In the genomic region with DNA sequence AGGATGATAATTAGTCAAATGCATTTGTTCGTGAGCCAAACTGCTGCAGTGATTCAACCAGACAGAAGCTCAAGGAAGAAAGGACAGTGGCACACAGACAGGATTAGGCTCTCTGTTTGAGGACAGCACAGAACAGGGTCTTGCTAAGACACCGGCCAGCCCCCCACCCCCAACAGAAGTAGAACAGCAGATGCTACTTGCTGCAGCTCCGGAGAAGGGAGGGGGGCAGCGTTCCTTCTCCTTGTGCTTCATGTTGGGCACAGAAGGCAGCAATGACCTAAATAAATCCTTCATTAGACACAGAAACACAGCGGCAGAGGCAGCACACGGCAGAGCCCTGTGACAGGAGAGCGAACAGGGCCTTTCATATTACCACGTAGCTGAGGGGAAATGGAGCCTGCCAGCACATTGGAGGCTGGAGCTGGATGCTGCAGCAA, we compare ENCODE assay signal across 10 mouse cellular contexts.
DNase-seq lines count a peak whose midpoint lies in the region; ATAC-seq and TF ChIP-seq lines count a peak whose summit lies in the region.
"Had no signal": no experiment of that assay in that cellular context is flagged by ENCODE, and none has a peak within 500 bp of the region (broad histone marks: within the 10 kb centered on the region; RNA-seq: fewer than 3 reads in every experiment).

No protein-coding gene starts in this region.

- peak; percentile 16; the same call in 1 of the 2 replicates for ATAC-seq in embryonic facial prominence, embryonic 14.5 days (ENCODE audit: low read depth)
- peak; percentile 39; the same call in 1 of the 2 replicates for ATAC-seq in lung, embryonic 15.5 days (ENCODE audit: borderline replicate concordance, extremely low read depth, low FRiP score, low TSS enrichment)
- peak; percentile 38; the same call in 1 of the 2 replicates for ATAC-seq in forebrain, postnatal 0 days
- ATAC-seq in heart, embryonic 12.5 days (ENCODE audit: insufficient number of reproducible peaks, low FRiP score), result no peak

- TF ChIP-seq CTCF in forebrain, postnatal 0 days (IDR thresholded peaks at IDR 0.05; ENCODE audit: low read depth), result no peak

- H3K4me1 ChIP-seq in embryonic facial prominence, embryonic 14.5 days (ENCODE audit: control insufficient read depth, insufficient read depth, low read length), result peaks cover 24% of the 10 kb centered on the region
- peaks cover 23% of the 10 kb centered on the region for H3K4me1 ChIP-seq in embryonic facial prominence, embryonic 10.5 days
- H3K4me1 ChIP-seq in lung, embryonic 15.5 days, result no peaks in the 10 kb centered on the region
- H3K4me1 ChIP-seq in forebrain, postnatal 0 days (ENCODE audit: insufficient read depth), result peaks cover 10% of the 10 kb centered on the region
- H3K4me1 ChIP-seq in heart, embryonic 12.5 days (replicated peaks), result peaks cover 21% of the 10 kb centered on the region

- H3K27me3 ChIP-seq in embryonic facial prominence, embryonic 14.5 days (replicated peaks; ENCODE audit: control insufficient read depth, insufficient read depth, low read length), result no peaks in the 10 kb centered on the region
- no peaks in the 10 kb centered on the region for H3K27me3 ChIP-seq in embryonic facial prominence, embryonic 10.5 days (replicated peaks; ENCODE audit: low read depth, poor library complexity, severe bottlenecking)
- H3K27me3 ChIP-seq in lung, embryonic 15.5 days, result no peaks in the 10 kb centered on the region
- H3K27me3 ChIP-seq in forebrain, postnatal 0 days (ENCODE audit: insufficient read depth, low read length), result no peaks in the 10 kb centered on the region
- no peaks in the 10 kb centered on the region for H3K27me3 ChIP-seq in heart, embryonic 12.5 days (replicated peaks)

- H3K36me3 ChIP-seq in embryonic facial prominence, embryonic 14.5 days (ENCODE audit: control insufficient read depth, insufficient read depth, low read length), result no peaks in the 10 kb centered on the region
- H3K36me3 ChIP-seq in embryonic facial prominence, embryonic 10.5 days (replicated peaks), result no peaks in the 10 kb centered on the region
- no peaks in the 10 kb centered on the region for H3K36me3 ChIP-seq in lung, embryonic 15.5 days
- no peaks in the 10 kb centered on the region for H3K36me3 ChIP-seq in forebrain, postnatal 0 days (ENCODE audit: insufficient read depth)
- H3K36me3 ChIP-seq in heart, embryonic 12.5 days, result no peaks in the 10 kb centered on the region

- H3K9me3 ChIP-seq in embryonic facial prominence, embryonic 14.5 days (ENCODE audit: control insufficient read depth, low read length), result no peaks in the 10 kb centered on the region
- no peaks in the 10 kb centered on the region for H3K9me3 ChIP-seq in embryonic facial prominence, embryonic 10.5 days
- H3K9me3 ChIP-seq in lung, embryonic 15.5 days, result no peaks in the 10 kb centered on the region
- H3K9me3 ChIP-seq in forebrain, postnatal 0 days (ENCODE audit: low read length), result no peaks in the 10 kb centered on the region
- no peaks in the 10 kb centered on the region for H3K9me3 ChIP-seq in heart, embryonic 12.5 days (replicated peaks)

- no peak overlapping the region for H3K9ac ChIP-seq in embryonic facial prominence, embryonic 14.5 days (ENCODE audit: low read depth, low read length)
- H3K9ac ChIP-seq in lung, embryonic 15.5 days, result no peak overlapping the region
- peak overlapping the region; percentile 26 for H3K9ac ChIP-seq in forebrain, postnatal 0 days
- H3K9ac ChIP-seq in heart, embryonic 12.5 days, result no peak overlapping the region
- H3K9ac ChIP-seq: liver, embryonic 14.5 days had no signal

- no peak overlapping the region for H3K27ac ChIP-seq in embryonic facial prominence, embryonic 14.5 days (replicated peaks; ENCODE audit: low read depth, low read length)
- H3K27ac ChIP-seq in embryonic facial prominence, embryonic 10.5 days (replicated peaks), result no peak overlapping the region; the same call in 1 of the 2 replicates
- H3K27ac ChIP-seq in lung, embryonic 15.5 days, result no peak overlapping the region
- H3K27ac ChIP-seq in forebrain, postnatal 0 days (ENCODE audit: low read depth, low read length), result peak overlapping the region; percentile 58
- H3K27ac ChIP-seq in heart, embryonic 12.5 days (ENCODE audit: poor library complexity, severe bottlenecking), result no peak overlapping the region
- H3K27ac ChIP-seq: liver, embryonic 14.5 days had no signal

- H3K4me2 ChIP-seq in embryonic facial prominence, embryonic 14.5 days (ENCODE audit: low read depth, low read length), result 0 out of 2 replicates have a peak overlapping the region, but pooled peaks have one; percentile 8
- H3K4me2 ChIP-seq in lung, embryonic 15.5 days, result no peak overlapping the region
- H3K4me2 ChIP-seq in forebrain, postnatal 0 days (ENCODE audit: low read depth), result peak overlapping the region; percentile 31
- H3K4me2 ChIP-seq in heart, embryonic 12.5 days, result no peak overlapping the region

- 48% methylated on average over 8 of the region's 8 CpGs for WGBS in embryonic facial prominence, embryonic 14.5 days
- WGBS in embryonic facial prominence, embryonic 10.5 days, result 74% methylated on average over 8 of the region's 8 CpGs
- 69% methylated on average over 8 of the region's 8 CpGs for WGBS in lung, embryonic 15.5 days
- 23% methylated on average over 8 of the region's 8 CpGs for WGBS in forebrain, postnatal 0 days
- 76% methylated on average over 8 of the region's 8 CpGs for WGBS in heart, embryonic 12.5 days

- peak; percentile 35 for DNase-seq in embryonic facial prominence, embryonic 14.5 days (ENCODE audit: low spot score)
- DNase-seq in embryonic facial prominence, embryonic 10.5 days (ENCODE audit: low spot score), result no peak
- DNase-seq in lung, adult 18-20 months, result no peak
- DNase-seq in forebrain, postnatal 0 days, result peak; percentile 49
- peak; percentile 88 for DNase-seq in retina, postnatal 1 day
- DNase-seq in lung, postnatal 10 days, result no peak
- DNase-seq: heart, adult 11 months had no signal

- H3K4me3 ChIP-seq in embryonic facial prominence, embryonic 14.5 days (ENCODE audit: low read depth, low read length), result no peak overlapping the region
- H3K4me3 ChIP-seq in embryonic facial prominence, embryonic 10.5 days, result no peak overlapping the region
- no peak overlapping the region for H3K4me3 ChIP-seq in lung, embryonic 15.5 days
- H3K4me3 ChIP-seq in forebrain, postnatal 0 days (ENCODE audit: low read depth, low read length), result no peak overlapping the region
- no peak overlapping the region for H3K4me3 ChIP-seq in heart, embryonic 12.5 days

Comparison
In these comparisons a context has a peak if more than half of its experiments do, and no peak if none do; other contexts are left out.
1. DNase-seq: peak in embryonic facial prominence, embryonic 14.5 days (single experiment), forebrain, postnatal 0 days (single experiment) and retina, postnatal 1 day (single experiment); none in embryonic facial prominence, embryonic 10.5 days (single experiment), lung, adult 18-20 months (0 of 2) and lung, postnatal 10 days (single experiment).
2. H3K4me2 ChIP-seq: peak in embryonic facial prominence, embryonic 14.5 days (single experiment) and forebrain, postnatal 0 days (single experiment); none in lung, embryonic 15.5 days (single experiment) and heart, embryonic 12.5 days (single experiment).